In genomic region chr14:74327291-74327690, GRCm38 (mm10) we compare ENCODE assay signal across 21 mouse cellular contexts.
DNase-seq lines count a peak whose midpoint lies in the region; ATAC-seq lines count a peak whose summit lies in the region.
"Had no signal": no experiment of that assay in that cellular context is flagged by ENCODE, and none has a peak within 500 bp of the region (broad histone marks: within the 10 kb centered on the region; RNA-seq: fewer than 3 reads in every experiment).

No protein-coding gene starts in this region.

- H3K9me3 ChIP-seq in limb, embryonic 11.5 days (ENCODE audit: control insufficient read depth, low read length), result no peaks in the 10 kb centered on the region
- no peaks in the 10 kb centered on the region for H3K9me3 ChIP-seq in limb, embryonic 10.5 days (replicated peaks)
- H3K9me3 ChIP-seq in intestine, embryonic 15.5 days, result no peaks in the 10 kb centered on the region
- H3K9me3 ChIP-seq: embryonic facial prominence, embryonic 10.5 days; embryonic facial prominence, embryonic 12.5 days; forebrain, embryonic 10.5 days; forebrain, embryonic 12.5 days had no signal

- no peak overlapping the region for H3K4me3 ChIP-seq in limb, embryonic 11.5 days (ENCODE audit: low read depth, low read length)
- H3K4me3 ChIP-seq in limb, embryonic 10.5 days, result no peak overlapping the region
- H3K4me3 ChIP-seq in intestine, embryonic 15.5 days (replicated peaks), result no peak overlapping the region
- H3K4me3 ChIP-seq: embryonic facial prominence, embryonic 10.5 days; embryonic facial prominence, embryonic 12.5 days; erythroblast, embryonic 14.5 days; forebrain, embryonic 10.5 days; forebrain, embryonic 12.5 days had no signal

- DNase-seq in limb, embryonic 11.5 days (ENCODE audit: low spot score), result no peak
- DNase-seq in limb, embryonic 10.5 days (ENCODE audit: low spot score), result no peak
- DNase-seq in NIH3T3 (ENCODE audit: low read depth), result peak; percentile 66
- peak; percentile 14 for DNase-seq in forelimb bud, embryonic 11.5 days (ENCODE audit: low read depth, low spot score)
- no peak for DNase-seq in gastrocnemius, postnatal 25 days
- DNase-seq: adrenal gland, adult 2 months; adrenal gland, postnatal 10 days; adrenal gland, postnatal 25 days; cerebellum, adult 11 months; cerebellum, adult 2 months; cerebellum, adult 9-10 months; cerebellum, postnatal 10 days; cerebellum, postnatal 25 days had no signal

- H3K9ac ChIP-seq in limb, embryonic 11.5 days (ENCODE audit: low read length), result no peak overlapping the region
- no peak overlapping the region for H3K9ac ChIP-seq in intestine, embryonic 15.5 days
- H3K9ac ChIP-seq: embryonic facial prominence, embryonic 12.5 days; forebrain, embryonic 12.5 days had no signal

- H3K27me3 ChIP-seq in limb, embryonic 11.5 days (ENCODE audit: control insufficient read depth, insufficient read depth, low read length), result no peaks in the 10 kb centered on the region
- H3K27me3 ChIP-seq in limb, embryonic 10.5 days (ENCODE audit: low read depth, poor library complexity, severe bottlenecking), result no peaks in the 10 kb centered on the region
- H3K27me3 ChIP-seq in intestine, embryonic 15.5 days (replicated peaks), result no peaks in the 10 kb centered on the region
- H3K27me3 ChIP-seq: embryonic facial prominence, embryonic 12.5 days; forebrain, embryonic 12.5 days had no signal

- no peaks in the 10 kb centered on the region for H3K36me3 ChIP-seq in limb, embryonic 11.5 days (ENCODE audit: control insufficient read depth, insufficient read depth, low read length)
- no peaks in the 10 kb centered on the region for H3K36me3 ChIP-seq in limb, embryonic 10.5 days
- no peaks in the 10 kb centered on the region for H3K36me3 ChIP-seq in intestine, embryonic 15.5 days
- H3K36me3 ChIP-seq: embryonic facial prominence, embryonic 10.5 days; embryonic facial prominence, embryonic 12.5 days; forebrain, embryonic 10.5 days; forebrain, embryonic 12.5 days had no signal

- 0 out of 2 replicates have a peak, but pooled peaks have one; percentile 51 for ATAC-seq in limb, embryonic 11.5 days (ENCODE audit: insufficient number of reproducible peaks, low FRiP score, low TSS enrichment, low read depth)
- no peak for ATAC-seq in intestine, embryonic 15.5 days
- ATAC-seq: forebrain, embryonic 14.5 days; forebrain, embryonic 16.5 days had no signal

- H3K4me1 ChIP-seq in limb, embryonic 11.5 days (ENCODE audit: control insufficient read depth, insufficient read depth, low read length), result no peaks in the 10 kb centered on the region
- H3K4me1 ChIP-seq in limb, embryonic 10.5 days, result no peaks in the 10 kb centered on the region
- H3K4me1 ChIP-seq in intestine, embryonic 15.5 days (replicated peaks), result no peaks in the 10 kb centered on the region
- H3K4me1 ChIP-seq: embryonic facial prominence, embryonic 10.5 days; embryonic facial prominence, embryonic 12.5 days; forebrain, embryonic 10.5 days; forebrain, embryonic 12.5 days had no signal

- H3K4me2 ChIP-seq in limb, embryonic 11.5 days (ENCODE audit: low read depth, severe bottlenecking), result no peak overlapping the region
- no peak overlapping the region for H3K4me2 ChIP-seq in intestine, embryonic 15.5 days (replicated peaks)
- H3K4me2 ChIP-seq: embryonic facial prominence, embryonic 12.5 days; forebrain, embryonic 12.5 days had no signal

- 49% methylated on average over 1 of the region's 1 CpGs for WGBS in limb, embryonic 11.5 days
- WGBS in limb, embryonic 10.5 days, result 62% methylated on average over 1 of the region's 1 CpGs
- WGBS in intestine, embryonic 15.5 days, result 80% methylated on average over 1 of the region's 1 CpGs

- H3K27ac ChIP-seq in limb, embryonic 11.5 days (replicated peaks; ENCODE audit: low read depth, low read length), result no peak overlapping the region
- no peak overlapping the region for H3K27ac ChIP-seq in limb, embryonic 10.5 days
- no peak overlapping the region for H3K27ac ChIP-seq in intestine, embryonic 15.5 days
- H3K27ac ChIP-seq: embryonic facial prominence, embryonic 10.5 days; embryonic facial prominence, embryonic 12.5 days; forebrain, embryonic 10.5 days; forebrain, embryonic 12.5 days had no signal

Comparison
In these comparisons a context has a peak if more than half of its experiments do, and no peak if none do; other contexts are left out.
1. DNase-seq: peak in NIH3T3 (single experiment) and forelimb bud, embryonic 11.5 days (single experiment); none in limb, embryonic 11.5 days (single experiment), limb, embryonic 10.5 days (single experiment) and gastrocnemius, postnatal 25 days (single experiment).